Mouse (Mus musculus) cerebellum, adult 2 months (tissue): Measurements from ENCODE around the gene Il4i1. TPM values are rescaled to one million over a fixed set of nuclear protein-coding genes. Genes with fewer than 3 reads are reported as not detected.

Experiments
- DNase-seq, 2 experiments: peaks; one replicate each; pipeline ENCODE4 v3.0.0; 2021
- H3K27ac ChIP-seq: fragments of 200-500 bp; 2 replicates; pipeline ENCODE4 v1.5.1; 2012; ENCODE audit warnings: low read length, control low read depth, inconsistent platforms; ENCODE audit not compliant: insufficient read depth
- H3K27me3 ChIP-seq: fragments of 200-500 bp; 2 replicates; pipeline ENCODE4 v1.6.1; 2012; ENCODE audit warnings: inconsistent platforms, mild to moderate bottlenecking, low read length, moderate library complexity; ENCODE audit not compliant: control insufficient read depth, insufficient read depth
- H3K4me1 ChIP-seq: fragments of 200-500 bp; 2 replicates; pipeline ENCODE4 v1.6.1; 2011; ENCODE audit warnings: low read length; ENCODE audit not compliant: control insufficient read depth, insufficient read depth
- H3K4me3 ChIP-seq: fragments of 200-500 bp; replicated peaks from 2 replicates; pipeline ENCODE3; 2011; ENCODE audit warnings: mild to moderate bottlenecking, low read depth, low read length, control low read depth; ENCODE audit not compliant: insufficient read depth
- CTCF ChIP-seq: fragments of 200-500 bp; IDR thresholded peaks from 2 replicates; pipeline ENCODE4 v1.5.1; 2011; ENCODE audit warnings: low read depth, mild to moderate bottlenecking, control low read depth, low read length, moderate library complexity, borderline replicate concordance; ENCODE audit not compliant: insufficient read depth
- POLR2A ChIP-seq: fragments of 200-500 bp; IDR thresholded peaks from 2 replicates; pipeline ENCODE4 v1.6.1; 2011; ENCODE audit warnings: low read length, control low read depth, borderline replicate concordance; ENCODE audit not compliant: insufficient read depth
- WGBS: fragments of 180-500 bp; shearing (Covaris S2); methylation state at CpG from one replicate; pipeline ENCODE4 v1.1.7; 2018; 5-methylcytosine and 5-hydroxymethylcytosine counted together
- polyA plus RNA-seq: library from polyadenylated mRNA; depleted of rRNA; stranded (reverse); fragments of >200 nt; gene quantifications from 2 replicates; pipeline ENCODE4 v1.2.3, GENCODE M21; 2012

Gene Il4i1
- polyA plus RNA-seq, 1 experiment: 1.9 TPM

DNA sequence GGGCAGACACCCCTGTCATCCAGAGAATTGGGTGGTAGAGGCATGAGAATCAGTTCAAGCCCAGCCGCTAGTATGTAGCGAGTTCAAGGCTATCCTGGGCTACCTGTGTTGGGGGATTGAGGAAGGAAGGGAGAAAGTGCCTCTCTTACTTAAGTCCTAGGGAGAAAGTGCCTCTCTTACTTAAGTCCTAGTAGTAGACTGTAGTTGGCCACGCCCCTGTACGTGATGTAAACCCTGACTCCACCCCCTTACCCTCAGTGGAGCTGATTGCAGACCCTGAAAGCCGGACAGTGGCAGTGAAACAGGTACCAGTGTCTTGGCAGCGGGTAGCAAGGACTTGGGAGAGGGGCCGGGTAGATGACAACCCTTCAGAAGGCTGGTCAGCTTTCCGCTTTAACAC lies 41.7 kb downstream of the Il4i1 start:
- Histone ChIP-seq H3K4me3 (peak overlapping the region; percentile 33), H3K27ac (no peak overlapping the region), H3K27me3 (no peaks in the 10 kb centered on the region), H3K4me1 (peaks cover 12% of the 10 kb centered on the region)
- 26% methylated on average over 8 of the region's 8 CpGs for WGBS
- no peak for TF ChIP-seq POLR2A
- TF ChIP-seq CTCF: no peak
- peak in 1 of 2 experiments; percentile 40 for DNase-seq

DNA sequence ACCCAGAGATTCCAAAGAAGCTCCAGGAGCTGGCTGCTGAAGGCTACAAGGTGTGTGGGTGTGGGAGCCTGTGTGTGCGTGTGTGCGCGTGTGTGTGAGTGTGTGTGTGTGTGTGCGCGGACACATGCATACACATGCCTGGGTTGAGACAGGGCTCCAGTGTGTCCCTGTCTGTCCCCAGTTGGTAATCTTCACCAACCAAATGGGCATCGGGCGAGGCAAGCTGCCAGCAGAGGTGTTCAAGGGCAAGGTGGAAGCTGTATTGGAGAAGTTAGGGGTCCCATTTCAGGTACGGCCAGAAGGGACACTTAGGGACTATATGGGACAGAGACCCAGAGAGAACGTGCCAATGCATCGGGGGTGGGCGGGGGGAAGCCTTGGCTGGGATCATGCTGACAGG lies 43.7 kb downstream of the Il4i1 start:
- Histone ChIP-seq H3K4me1 (peaks cover 22% of the 10 kb centered on the region), H3K27ac (no peak overlapping the region), H3K27me3 (no peaks in the 10 kb centered on the region), H3K4me3 (no peak overlapping the region)
- 84% methylated on average over 11 of the region's 11 CpGs for WGBS
- TF ChIP-seq POLR2A (no peak), CTCF (no peak)
- peak in 1 of 2 experiments; percentile 22 for DNase-seq

- peak; percentile 86 for TF ChIP-seq CTCF
- TF ChIP-seq POLR2A: no peak
- H3K27me3 ChIP-seq: no peaks in the 10 kb centered on the region
- no peak overlapping the region for H3K4me3 ChIP-seq
- peak; percentile 65 to 72 for DNase-seq
- 20% methylated on average over 22 of the region's 22 CpGs for WGBS
- H3K27ac ChIP-seq: no peak overlapping the region
- H3K4me1 ChIP-seq: peaks cover 31% of the 10 kb centered on the region
Measured at GRCm38 (mm10) chr7:44860576-44861428, 44.6 kb downstream of the Il4i1 start.

DNA sequence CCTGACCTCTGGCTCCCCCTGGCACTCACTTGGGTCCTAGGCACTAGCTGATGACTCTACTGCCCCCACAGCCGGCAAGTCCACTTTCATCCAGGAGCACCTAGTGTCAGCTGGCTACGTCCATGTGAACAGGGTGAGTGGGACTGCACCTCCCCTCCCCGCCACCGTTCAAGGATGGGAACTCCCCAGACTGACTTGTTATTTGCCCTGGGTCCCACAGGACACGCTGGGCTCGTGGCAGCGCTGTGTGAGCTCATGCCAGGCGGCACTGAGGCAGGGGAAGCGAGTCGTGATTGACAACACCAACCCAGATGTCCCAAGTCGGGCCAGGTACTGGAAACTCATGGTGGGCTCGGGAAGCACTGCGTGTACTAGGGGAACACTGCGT lies 45.2 kb downstream of the Il4i1 start:
- Histone ChIP-seq H3K4me1 (peaks cover 37% of the 10 kb centered on the region), H3K4me3 (no peak overlapping the region), H3K27ac (no peak overlapping the region), H3K27me3 (no peaks in the 10 kb centered on the region)
- WGBS: 49% methylated on average over 14 of the region's 14 CpGs
- peak in 1 of 2 experiments; percentile 19 for DNase-seq
- TF ChIP-seq POLR2A (no peak), CTCF (no peak)

- Histone ChIP-seq H3K4me3 (no peak overlapping the region), H3K4me1 (peaks cover 46% of the 10 kb centered on the region), H3K27me3 (no peaks in the 10 kb centered on the region), H3K27ac (no peak overlapping the region)
- WGBS: 61% methylated on average over 8 of the region's 8 CpGs
- no peak for DNase-seq
- TF ChIP-seq POLR2A (no peak), CTCF (no peak)
Measured at GRCm38 (mm10) chr7:44862434-44862833, 46.2 kb downstream of the Il4i1 start.

DNA sequence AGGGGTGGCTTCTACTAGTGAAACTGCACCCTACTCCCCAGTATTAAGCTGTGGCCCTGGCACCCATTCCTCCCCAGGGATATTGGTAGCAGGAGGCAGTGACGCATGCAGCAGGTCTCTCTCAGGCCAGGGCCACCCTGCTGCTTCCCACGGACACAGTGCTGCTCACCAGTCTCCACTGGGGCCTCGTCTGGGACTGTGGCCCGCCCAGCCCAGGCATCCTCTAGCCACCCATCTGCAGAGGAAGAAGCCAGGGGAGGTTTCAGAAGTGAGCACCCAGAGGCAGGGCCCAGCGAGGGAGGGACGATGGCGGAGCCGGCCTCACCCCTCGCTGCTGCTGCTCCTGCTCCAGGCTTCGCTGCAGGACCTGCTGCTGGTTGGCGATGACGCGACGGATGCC lies 47.0 kb downstream of the Il4i1 start:
- no peaks in the 10 kb centered on the region for H3K27me3 ChIP-seq
- no peak for TF ChIP-seq CTCF
- no peak for TF ChIP-seq POLR2A
- no peak overlapping the region for H3K27ac ChIP-seq
- DNase-seq: peak in 1 of 2 experiments; percentile 19
- no peak overlapping the region for H3K4me3 ChIP-seq
- 72% methylated on average over 14 of the region's 14 CpGs for WGBS
- peaks cover 48% of the 10 kb centered on the region for H3K4me1 ChIP-seq

DNA sequence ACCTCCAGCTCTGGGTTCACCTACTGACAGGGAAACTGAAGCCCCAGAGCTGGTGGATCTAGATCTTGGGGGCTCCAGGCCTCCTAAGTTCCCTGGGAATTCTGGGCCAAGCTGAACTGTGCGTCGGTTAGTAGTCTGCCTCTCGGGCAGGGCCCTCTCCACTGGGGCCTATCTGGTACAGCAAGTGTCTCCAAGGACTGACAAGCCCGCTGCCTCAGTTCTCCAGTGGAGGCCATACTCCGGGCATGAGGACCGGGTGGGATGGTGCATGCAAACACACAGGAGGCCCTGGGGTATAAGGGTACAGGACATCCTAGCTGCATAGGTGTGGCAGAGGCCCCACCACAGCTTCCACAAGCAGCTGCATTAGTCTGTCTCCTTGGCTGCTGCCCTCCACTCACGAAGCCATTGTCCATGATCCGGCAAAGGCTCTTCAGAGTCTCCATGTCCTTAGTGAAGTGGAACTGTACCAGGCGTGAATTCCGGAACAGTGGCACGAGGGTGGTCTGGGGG lies 47.9 kb downstream of the Il4i1 start:
- DNase-seq: no peak
- Histone ChIP-seq H3K27ac (no peak overlapping the region), H3K4me3 (no peak overlapping the region), H3K4me1 (peaks cover 48% of the 10 kb centered on the region), H3K27me3 (no peaks in the 10 kb centered on the region)
- 52% methylated on average over 11 of the region's 11 CpGs for WGBS
- TF ChIP-seq CTCF (no peak), POLR2A (no peak)
